Mouse (Mus musculus) gastrocnemius, adult 8-10 months (tissue): ENCODE results near the gene Ppp1r11. TPM values are rescaled to one million over a fixed set of nuclear protein-coding genes. Genes with fewer than 3 reads are reported as not detected.
"Not testable (repeated sequence)": the region's sequence is repeated elsewhere in the genome, so short reads cannot be mapped to it uniquely, and the experiment has no call there.

Experiments used
- DNase-seq, 2 experiments: peaks; one replicate each; pipeline ENCODE4 v3.0.0; 2022; ENCODE audit warnings: low spot score in 2 of 2
- total RNA-seq, 4 experiments: library from RNA; stranded (reverse); gene quantifications; 2 replicates each; pipeline ENCODE4 v1.2.4; 2022

The Ppp1r11 gene
- total RNA-seq: 10 to 100 TPM; 53.7 to 69.7 (median 62.4) TPM

GRCm38 (mm10) chr17:36950981-36951947 is at the start of gene Ppp1r11:
Ppp1r11 (minus strand) TSS chr17:36951741.
- peak; percentile 91 to 94 for DNase-seq

- DNase-seq: no peak
These were observed 49.3 kb upstream of the Ppp1r11 start, which contains the start of gene Zfp57 for GRCm38 (mm10) chr17:37000863-37001262. Zfp57 (plus strand) TSS chr17:37001163.

- no peak for DNase-seq
These were observed 46.9 kb upstream of the Ppp1r11 start for GRCm38 (mm10) chr17:36998477-36998876.

GRCm38 (mm10) chr17:36997033-36997735 is 45.6 kb upstream of the Ppp1r11 start:
- DNase-seq: peak; percentile 44 to 49

GRCm38 (mm10) chr17:36995448-36995847 is 43.9 kb upstream of the Ppp1r11 start:
- no peak for DNase-seq

GRCm38 (mm10) chr17:36994528-36994927 is 43.0 kb upstream of the Ppp1r11 start:
- no peak for DNase-seq

- DNase-seq: no peak
These were observed 42.3 kb upstream of the Ppp1r11 start for GRCm38 (mm10) chr17:36993770-36994325.

GRCm38 (mm10) chr17:36992336-36993104 is 41.0 kb upstream of the Ppp1r11 start:
- DNase-seq: no peak

GRCm38 (mm10) chr17:36990630-36991029 is 39.1 kb upstream of the Ppp1r11 start:
- not testable (repeated sequence) for DNase-seq

- no peak for DNase-seq
These were observed 37.9 kb upstream of the Ppp1r11 start, which contains the start of gene H2-M5 for GRCm38 (mm10) chr17:36989437-36989836. H2-M5 (minus strand) TSS chr17:36989537.

GRCm38 (mm10) chr17:36988475-36988874 is 36.9 kb upstream of the Ppp1r11 start:
- no peak for DNase-seq

- no peak for DNase-seq
These were observed 31.0 kb upstream of the Ppp1r11 start for GRCm38 (mm10) chr17:36982253-36983155.

GRCm38 (mm10) chr17:36981845-36982244 is 30.3 kb upstream of the Ppp1r11 start:
- DNase-seq: no peak

- DNase-seq: peak; percentile 13 to 48
These were observed 29.8 kb upstream of the Ppp1r11 start, which contains the start of gene 2410137M14Rik for GRCm38 (mm10) chr17:36981221-36981813. 2410137M14Rik (minus strand) TSS chr17:36981237.

GRCm38 (mm10) chr17:36973271-36973787 is 21.8 kb upstream of the Ppp1r11 start:
- no peak for DNase-seq

GRCm38 (mm10) chr17:36972791-36973190 is 21.2 kb upstream of the Ppp1r11 start:
- no peak for DNase-seq

- DNase-seq: no peak
These were observed 19.8 kb upstream of the Ppp1r11 start for GRCm38 (mm10) chr17:36971172-36971850.

- DNase-seq: no peak
These were observed 18.9 kb upstream of the Ppp1r11 start for GRCm38 (mm10) chr17:36970316-36970890.
